Mouse (Mus musculus): ENCODE data around the gene Ccdc27.

Ccdc27 gene

GRCm38 (mm10) chr4:154042577-154042976, at the start of gene Ccdc27:
TSS of gene Ccdc27 (minus strand) at chr4:154042677.
- no peak for DNase-seq (ENCODE audit: low spot score)

- DNase-seq (ENCODE audit: low spot score): no peak
Measured at GRCm38 (mm10) chr4:154091356-154091755, 48.9 kb upstream of the Ccdc27 start.

GRCm38 (mm10) chr4:154089205-154089604, 46.7 kb upstream of the Ccdc27 start:
- no peak for DNase-seq (ENCODE audit: low spot score)

DNA sequence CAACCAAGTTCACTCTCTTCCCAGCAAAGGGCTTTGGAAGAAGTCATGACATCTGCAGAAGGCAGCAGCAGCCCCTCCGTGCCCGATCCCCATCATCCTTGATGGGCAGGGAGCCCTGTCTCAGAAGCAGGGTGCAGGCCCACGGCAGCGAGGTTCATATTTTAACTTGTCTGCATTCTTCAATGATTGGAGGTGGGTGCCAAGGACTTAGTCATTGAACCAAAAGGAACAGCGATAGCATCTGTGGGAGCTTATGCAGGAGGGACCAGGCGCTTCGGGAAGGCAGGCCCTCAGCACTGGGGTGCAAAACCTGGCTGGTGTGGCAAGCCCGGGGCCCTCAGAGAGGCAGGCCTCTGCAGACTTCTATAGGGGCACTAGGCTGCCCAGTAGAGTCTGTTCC, 44.0 kb upstream of the Ccdc27 start:
- no peak for DNase-seq (ENCODE audit: low spot score)

DNA sequence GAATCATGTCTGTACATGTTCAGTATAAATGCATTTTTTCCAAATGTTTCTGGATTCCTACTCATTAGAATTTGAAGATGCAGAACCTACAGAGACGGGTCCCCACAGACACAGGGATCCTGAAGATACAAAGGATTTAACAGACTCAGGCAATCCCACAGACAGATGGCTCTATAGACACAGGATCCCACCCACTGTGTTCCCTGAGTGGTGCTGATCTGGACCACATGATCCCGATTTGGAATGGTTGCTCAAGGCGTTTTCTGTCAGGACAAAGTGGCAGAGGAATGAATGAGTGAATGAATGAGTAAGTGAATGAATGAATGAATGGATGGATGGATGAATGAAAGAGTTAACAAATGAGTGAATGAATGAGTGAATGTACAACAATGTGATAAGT, 43.4 kb upstream of the Ccdc27 start:
- no peak for DNase-seq (ENCODE audit: low spot score)

- no peak for DNase-seq (ENCODE audit: low spot score)
Measured at GRCm38 (mm10) chr4:154081974-154082373, 39.5 kb upstream of the Ccdc27 start.

DNA sequence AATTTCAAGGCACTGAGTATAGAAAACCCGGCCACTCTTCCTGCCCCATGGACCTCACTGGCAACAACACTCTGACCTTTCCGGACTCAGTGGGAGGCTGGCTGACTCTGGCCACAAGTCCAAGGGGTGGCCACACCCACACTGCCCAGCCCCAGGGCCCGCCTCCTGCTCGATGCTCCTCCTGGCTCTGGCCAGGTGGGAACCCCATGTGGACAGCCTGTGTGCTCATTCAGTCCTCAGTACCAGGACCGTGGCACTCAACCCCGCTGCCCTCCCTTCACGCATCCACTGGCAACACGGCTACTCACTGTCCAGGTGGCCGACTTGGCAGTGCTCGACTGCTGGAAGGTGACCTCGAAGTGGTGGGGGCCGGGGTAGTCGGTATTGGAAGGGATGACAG, 38.5 kb upstream of the Ccdc27 start:
- DNase-seq (ENCODE audit: low spot score): no peak

- DNase-seq (ENCODE audit: low spot score): no peak
Measured at GRCm38 (mm10) chr4:154080211-154080610, 37.7 kb upstream of the Ccdc27 start.

DNA sequence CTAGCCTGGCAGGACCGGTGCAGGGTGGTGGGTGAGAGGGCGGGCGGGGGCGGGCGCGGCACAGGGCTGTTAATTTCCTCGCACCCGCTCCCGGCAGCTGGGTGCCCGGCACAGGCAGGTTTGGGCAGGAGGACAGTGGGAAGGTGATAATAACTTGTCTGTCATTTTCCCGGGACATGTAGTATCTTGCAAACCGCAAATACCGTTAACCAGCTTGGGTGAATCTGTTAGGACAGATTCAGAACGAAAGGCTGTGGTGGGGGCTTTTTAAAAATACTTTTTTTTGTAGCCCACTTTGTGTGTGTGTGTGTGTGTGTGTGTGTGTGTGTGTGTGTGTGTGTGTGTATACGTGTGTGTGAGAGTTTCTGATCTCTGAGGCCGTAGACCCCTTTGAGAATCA, 29.5 kb upstream of the Ccdc27 start:
- DNase-seq (ENCODE audit: low spot score): no peak

DNA sequence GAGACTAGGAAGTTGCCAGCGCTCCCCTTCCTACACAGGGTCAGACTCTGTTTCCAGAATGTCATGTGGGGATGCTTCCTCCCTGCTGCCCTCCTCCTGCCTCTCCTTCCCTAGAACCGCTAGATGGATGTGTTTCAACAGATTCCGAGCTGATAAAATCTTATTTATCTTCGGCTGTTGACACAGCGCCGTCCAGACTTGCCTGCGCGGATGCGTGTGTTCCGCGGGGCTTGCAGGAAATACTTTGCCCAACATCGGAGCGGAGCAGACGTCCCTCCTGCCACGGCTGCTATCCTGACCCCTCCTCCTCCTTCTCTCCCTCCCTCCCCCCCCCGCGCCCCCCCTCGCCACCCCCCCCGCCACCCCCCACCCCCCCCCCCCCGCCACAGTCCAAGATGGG, 29.0 kb upstream of the Ccdc27 start:
- DNase-seq (ENCODE audit: low spot score): peak; percentile 52

GRCm38 (mm10) chr4:154070896-154071295, 28.4 kb upstream of the Ccdc27 start:
- peak; percentile 29 for DNase-seq (ENCODE audit: low spot score)

DNA sequence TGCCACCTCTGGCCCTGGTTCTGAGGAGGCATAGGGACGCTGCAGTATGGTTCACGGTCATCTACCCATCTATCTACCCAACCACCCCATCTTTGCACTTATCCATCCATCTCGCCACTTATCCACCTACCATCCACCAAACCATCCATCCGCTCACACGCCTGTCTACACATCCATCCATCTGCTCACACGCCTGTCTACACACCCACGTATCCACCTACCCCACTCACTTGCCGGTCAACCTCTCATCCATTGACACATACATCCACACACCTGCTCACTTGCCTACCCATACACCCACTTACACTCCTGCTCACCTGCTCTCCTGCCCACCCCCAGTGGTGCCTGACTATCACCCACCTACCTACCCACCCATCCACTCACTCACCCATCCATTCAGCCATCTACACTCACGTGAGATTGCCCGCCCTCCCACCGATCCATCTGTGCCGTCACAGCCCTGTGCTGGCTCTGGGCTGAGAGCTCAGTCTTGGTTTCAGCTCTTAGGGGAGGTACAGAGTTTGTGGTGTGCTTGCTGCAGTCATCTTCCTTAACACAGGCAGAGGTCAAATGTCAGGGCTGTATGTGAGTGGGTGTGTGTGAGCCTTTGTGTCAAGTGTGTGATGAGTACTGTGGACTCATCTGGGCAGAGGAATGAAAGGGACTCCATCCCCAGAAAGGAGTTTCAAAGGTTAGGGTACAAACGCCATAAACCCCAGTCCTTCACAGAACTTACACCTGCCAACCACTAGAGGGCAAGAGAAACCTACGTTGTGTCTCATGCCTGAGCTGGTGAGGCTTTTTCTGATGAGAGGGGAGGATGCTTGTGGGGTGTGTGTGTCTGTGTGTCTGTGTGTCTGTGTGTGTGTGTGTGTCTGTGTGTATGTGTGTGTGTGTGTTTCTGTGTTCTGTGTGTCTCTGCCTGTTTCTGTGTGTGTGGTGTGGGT, 22.6 kb upstream of the Ccdc27 start:
- DNase-seq (ENCODE audit: low spot score): no peak

DNA sequence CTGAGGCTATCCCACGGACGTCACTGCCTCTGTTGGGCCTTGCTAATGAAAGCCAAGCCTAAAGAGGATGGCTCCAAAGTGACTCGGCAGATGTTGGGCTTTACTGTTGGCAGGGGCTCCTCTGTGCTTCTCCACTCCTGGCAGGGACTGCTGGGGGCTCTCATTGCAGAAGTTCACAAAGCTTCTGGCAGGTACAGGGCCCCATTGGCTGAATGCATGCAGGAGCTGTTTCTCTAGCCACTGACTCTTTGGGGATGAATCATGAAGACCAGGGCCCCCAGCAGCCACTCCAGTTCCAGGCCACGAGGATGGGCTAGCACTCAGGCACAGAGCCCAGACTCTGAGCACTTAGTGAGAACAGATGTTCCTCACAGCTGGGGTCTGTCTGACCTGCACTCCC, 15.2 kb upstream of the Ccdc27 start:
- DNase-seq (ENCODE audit: low spot score): no peak

DNA sequence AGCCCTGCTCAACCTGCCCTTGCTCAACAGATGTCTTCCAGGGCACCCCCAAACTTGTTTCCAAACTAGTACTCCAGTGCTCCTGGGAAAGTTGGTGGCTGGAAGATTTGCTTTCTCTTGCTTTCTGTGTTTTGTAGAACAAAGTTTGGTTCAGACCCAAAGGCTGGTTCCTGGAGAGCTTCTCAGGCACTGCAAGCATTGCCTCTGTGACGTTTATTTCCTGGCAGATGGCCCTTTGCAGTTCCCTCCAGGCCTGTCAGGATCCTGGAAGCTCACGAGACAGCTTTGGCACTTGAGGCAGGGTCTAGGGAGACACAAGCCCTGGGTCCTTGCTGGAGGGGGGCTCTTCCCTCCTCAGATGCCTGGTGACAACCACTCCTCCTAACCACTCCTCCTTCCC, 14.2 kb upstream of the Ccdc27 start:
- no peak for DNase-seq (ENCODE audit: low spot score)

GRCm38 (mm10) chr4:154056046-154056445, 13.6 kb upstream of the Ccdc27 start:
- DNase-seq (ENCODE audit: low spot score): no peak

- DNase-seq (ENCODE audit: low spot score): no peak
Measured at GRCm38 (mm10) chr4:154055482-154055881, 13.0 kb upstream of the Ccdc27 start.

GRCm38 (mm10) chr4:154053065-154053464, 10.6 kb upstream of the Ccdc27 start:
- no peak for DNase-seq (ENCODE audit: low spot score)

DNA sequence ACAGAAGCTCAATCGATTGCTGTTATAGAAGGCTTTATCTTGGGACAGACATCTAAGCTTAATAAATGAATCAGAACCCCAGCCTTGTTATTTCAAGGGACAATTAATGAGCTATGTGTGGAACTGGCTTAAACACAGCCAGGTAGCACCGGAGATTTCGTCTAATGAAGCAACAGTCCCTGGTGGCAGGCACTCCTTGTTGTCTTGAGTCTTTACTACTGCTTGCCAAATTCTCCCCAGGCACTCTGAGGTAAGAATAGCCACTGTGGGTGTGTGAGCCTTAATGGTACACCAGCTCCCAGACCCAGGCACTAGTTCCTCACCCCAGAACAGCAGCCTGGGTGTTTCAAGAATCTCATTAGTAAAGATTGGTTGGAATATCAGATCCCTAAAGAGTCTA, 8.9 kb upstream of the Ccdc27 start:
- DNase-seq (ENCODE audit: low spot score): no peak

GRCm38 (mm10) chr4:154045837-154046236, 3.4 kb upstream of the Ccdc27 start:
- no peak for DNase-seq (ENCODE audit: low spot score)

DNA sequence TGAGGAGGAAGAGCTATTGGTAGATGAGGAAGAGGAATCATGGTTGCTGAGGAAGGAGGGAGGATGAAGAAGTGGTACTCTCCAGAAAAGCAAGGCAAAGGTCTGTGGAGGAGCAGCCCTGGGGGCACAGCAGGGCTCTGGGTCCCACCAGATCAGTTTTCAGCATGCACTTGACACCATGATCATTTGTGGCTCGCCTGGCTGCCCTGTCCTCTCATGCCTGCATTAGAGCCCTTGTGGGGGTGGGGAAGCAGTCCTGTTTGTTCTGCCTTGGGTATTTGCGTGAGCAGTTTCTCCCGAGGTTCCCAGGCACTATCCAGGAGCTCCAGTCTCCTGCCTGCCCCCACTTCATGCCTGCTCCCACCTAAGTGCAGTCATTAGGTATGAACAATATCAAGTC, 5.4 kb downstream of the Ccdc27 start:
- DNase-seq (ENCODE audit: low spot score): no peak

DNA sequence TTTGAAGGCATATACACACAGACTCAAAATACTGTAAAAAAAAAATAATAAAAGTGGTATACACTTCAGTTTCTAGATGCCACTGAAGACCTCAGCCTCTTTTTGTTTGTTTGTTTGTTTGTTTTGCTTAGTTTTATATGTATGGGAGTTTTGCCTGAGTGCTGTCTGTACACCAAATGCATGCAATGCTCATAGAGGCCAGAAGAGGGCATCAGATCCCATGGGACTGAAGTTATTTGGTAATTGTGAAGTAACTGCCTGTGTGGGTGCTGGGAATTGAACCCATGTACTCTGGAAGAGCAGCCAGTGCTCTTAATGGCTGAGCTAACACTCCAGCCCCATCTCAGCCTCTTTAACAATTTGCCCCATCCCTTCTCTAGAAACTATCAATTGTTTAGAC, 13.8 kb downstream of the Ccdc27 start:
- no peak for DNase-seq (ENCODE audit: low spot score)

DNA sequence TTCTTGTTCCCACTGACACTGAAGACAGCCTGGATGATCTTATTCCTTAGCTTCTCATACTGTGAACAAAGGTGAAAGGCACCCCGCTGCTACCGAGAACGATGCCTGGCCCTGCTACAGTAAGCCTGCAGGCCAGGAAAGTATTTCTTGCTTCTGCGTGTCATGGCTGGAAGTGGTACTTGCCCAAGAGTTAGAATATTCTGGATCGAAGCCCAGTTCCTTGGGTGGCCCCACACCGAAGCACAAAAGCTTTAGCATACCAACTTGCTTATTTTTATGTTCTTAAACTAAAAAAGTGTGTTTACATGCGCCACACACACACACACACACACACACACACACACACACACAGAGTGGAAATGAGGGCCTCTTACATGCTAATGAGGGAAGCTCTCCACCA, 14.4 kb downstream of the Ccdc27 start:
- DNase-seq (ENCODE audit: low spot score): no peak

- no peak for DNase-seq (ENCODE audit: low spot score)
Measured at GRCm38 (mm10) chr4:154026441-154026761, 16.1 kb downstream of the Ccdc27 start.

All from urinary bladder, postnatal 14 days (tissue).